Mouse (Mus musculus): Measurements from ENCODE around the gene Olfr749.
"Not testable (repeated sequence)": the region's sequence is repeated elsewhere in the genome, so short reads cannot be mapped to it uniquely, and the experiment has no call there.

Olfr749 gene

DNA sequence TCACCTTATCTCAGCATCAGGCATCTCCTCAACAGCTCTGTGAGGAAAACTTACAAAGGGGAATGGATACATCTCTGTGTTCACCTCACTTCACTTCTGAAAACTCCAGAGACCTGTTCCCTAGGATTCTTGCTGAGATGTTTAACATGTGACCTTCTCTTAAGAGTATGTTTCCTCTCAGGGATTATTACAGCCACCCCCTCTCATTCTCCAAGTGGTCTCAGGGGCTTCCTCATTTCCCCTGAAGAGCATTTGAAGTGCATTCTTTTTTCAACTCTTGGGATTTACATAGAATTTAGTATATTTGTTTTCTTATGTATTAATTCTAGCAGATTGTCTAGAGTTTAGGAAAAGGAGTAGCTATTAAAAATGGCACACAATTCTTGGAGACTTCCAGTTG lies at the start of gene Olfr749:
Gene Olfr749 (minus strand): TSS at position 101 of the 400 bp plus-strand sequence.
- DNase-seq (ENCODE audit: extremely low spot score, low read depth, low spot score), result no peak

DNA sequence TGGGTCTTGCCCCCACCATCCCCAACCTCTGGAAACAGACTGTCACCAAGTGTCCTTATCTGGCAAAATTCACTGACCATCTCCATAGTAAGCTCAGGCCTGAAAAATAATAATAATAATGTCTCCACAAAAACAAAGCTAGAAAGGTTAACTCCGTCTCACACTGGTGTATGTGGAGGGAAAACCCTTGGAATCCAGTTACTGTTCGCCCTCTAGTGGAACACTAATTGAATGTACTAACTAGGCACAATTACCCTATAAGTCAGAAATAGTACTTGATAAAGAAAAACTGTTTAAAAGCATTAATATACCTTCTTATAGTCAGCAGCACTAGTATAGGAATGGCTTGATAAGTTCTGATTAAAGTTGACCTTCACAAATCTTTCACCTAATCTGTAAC lies 43.3 kb upstream of the Olfr749 start:
- DNase-seq (ENCODE audit: extremely low spot score, low read depth, low spot score), result no peak

GRCm38 (mm10) chr14:50785251-50785637 lies 40.4 kb upstream of the Olfr749 start, which contains the start of gene Ttc5:
Ttc5 (minus strand) TSS chr14:50785519.
- peak; percentile 82 for DNase-seq (ENCODE audit: extremely low spot score, low read depth, low spot score)

GRCm38 (mm10) chr14:50784391-50785250 lies 39.7 kb upstream of the Olfr749 start:
- DNase-seq (ENCODE audit: extremely low spot score, low read depth, low spot score), result no peak

DNA sequence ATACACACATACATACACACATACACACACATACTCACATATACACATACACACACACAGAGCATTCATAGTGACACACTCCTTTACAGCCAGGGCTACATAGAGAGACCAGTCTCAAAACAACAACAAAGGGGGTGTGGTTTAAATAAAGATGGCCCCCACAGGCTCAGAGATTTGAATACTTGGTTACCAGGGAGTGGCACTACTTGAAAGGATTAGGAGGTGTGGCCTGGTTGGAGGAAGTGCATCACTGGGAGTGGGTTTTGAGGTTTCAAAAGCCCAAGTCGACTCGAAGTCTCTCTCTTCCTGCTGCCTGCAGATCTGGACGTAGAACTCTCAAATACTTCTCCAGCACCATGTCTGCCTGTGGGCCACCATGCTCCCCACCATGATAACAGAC lies 37.3 kb upstream of the Olfr749 start:
- no peak for DNase-seq (ENCODE audit: extremely low spot score, low read depth, low spot score)

GRCm38 (mm10) chr14:50771342-50771741 lies 26.4 kb upstream of the Olfr749 start:
- DNase-seq (ENCODE audit: extremely low spot score, low read depth, low spot score), result no peak

DNA sequence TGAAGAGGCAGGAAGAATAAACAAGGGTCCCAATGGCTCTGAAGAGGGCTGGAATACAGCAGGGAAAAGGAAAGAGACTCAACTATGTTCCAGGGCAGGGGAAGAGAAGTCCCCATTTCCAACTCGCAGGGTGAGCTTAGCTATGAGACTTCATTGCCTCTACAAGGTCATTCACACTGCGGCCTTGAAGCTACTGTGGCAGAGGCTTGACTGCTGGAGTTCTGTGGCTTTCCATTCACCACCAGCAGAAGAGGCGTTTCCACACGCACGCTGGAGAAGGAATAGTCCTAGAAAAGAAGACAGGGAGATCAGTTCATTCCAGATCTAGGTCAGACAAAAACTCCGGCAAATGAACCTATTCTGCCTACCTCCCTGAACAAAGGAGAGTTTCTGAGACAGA lies 20.8 kb upstream of the Olfr749 start:
- no peak for DNase-seq (ENCODE audit: extremely low spot score, low read depth, low spot score)

- no peak for DNase-seq (ENCODE audit: extremely low spot score, low read depth, low spot score)
Observed at GRCm38 (mm10) chr14:50758416-50759085, 13.7 kb upstream of the Olfr749 start.

DNA sequence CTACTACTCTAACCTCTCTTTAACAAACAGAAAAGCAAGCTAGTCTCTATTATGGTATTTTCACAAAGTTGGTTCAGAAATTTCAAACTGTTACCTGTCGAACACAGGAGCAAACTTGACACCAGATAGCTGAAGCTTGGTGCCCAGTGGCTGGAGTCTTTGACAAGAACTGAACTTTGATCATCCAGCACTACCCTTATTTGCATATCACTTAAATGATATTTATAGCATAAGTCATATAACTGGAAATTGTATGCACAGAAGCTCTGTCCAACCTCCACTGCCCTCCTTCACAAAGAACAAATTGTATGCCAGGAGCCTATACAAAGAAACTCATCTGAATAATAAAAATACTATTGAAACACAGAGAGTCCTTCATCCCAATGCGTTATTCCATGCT lies 3.3 kb downstream of the Olfr749 start:
- no peak for DNase-seq (ENCODE audit: extremely low spot score, low read depth, low spot score)

GRCm38 (mm10) chr14:50740334-50740733 lies 4.6 kb downstream of the Olfr749 start:
- DNase-seq (ENCODE audit: extremely low spot score, low read depth, low spot score), result no peak

DNA sequence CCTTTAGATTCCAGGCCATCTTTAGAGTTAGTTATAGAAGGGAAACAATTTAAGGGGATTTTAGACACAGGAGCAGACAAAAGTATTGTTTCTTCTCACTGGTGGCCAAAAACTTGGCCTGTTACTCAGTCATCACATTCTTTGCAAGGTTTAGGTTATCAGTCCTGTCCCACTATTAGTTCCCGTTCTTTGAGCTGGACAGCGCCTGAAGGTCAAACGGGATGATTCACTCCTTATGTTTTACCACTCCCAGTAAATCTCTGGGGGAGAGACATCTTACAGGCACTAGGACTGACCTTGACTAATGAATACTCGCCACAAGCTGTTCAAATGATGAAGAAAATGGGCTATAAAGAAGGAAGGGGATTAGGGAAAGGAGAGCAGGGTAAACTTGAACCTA lies 22.5 kb downstream of the Olfr749 start:
- DNase-seq (ENCODE audit: extremely low spot score, low read depth, low spot score), result not testable (repeated sequence)

DNA sequence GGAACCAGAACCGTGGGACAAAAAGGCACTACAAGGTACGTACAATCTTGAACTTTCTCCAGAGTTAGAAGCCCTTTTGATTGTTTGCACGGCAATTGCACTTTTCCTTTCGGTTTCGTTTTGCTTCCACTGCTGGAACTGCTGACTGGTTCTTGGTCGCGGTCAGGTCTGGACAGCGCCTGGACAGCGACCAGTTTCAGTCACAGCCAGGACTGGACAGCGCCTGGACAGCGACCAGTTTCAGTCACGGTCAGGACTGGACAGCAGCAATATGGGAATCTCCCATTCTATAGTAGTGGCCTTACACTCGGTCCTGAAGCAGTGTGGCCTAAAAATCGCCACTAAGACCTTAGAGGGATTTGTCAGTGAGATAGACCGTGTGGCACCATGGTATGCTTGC lies 25.0 kb downstream of the Olfr749 start:
- DNase-seq (ENCODE audit: extremely low spot score, low read depth, low spot score), result not testable (repeated sequence)

- no peak for DNase-seq (ENCODE audit: extremely low spot score, low read depth, low spot score)
Observed at GRCm38 (mm10) chr14:50707073-50707472, 37.8 kb downstream of the Olfr749 start, which contains the start of gene Olfr748. Olfr748 (plus strand) TSS chr14:50707373.

GRCm38 (mm10) chr14:50693106-50693505 lies 51.8 kb downstream of the Olfr749 start, which contains the start of gene Olfr747:
Olfr747 (minus strand) TSS chr14:50693206.
- no peak for DNase-seq (ENCODE audit: extremely low spot score, low read depth, low spot score)

Measured in hindlimb bud, embryonic 11.5 days (tissue).